Mouse (Mus musculus) lung, embryonic 16.5 days (tissue): ENCODE results near the gene Comtd1. TPM values are rescaled to one million over a fixed set of nuclear protein-coding genes. Genes with fewer than 3 reads are reported as not detected.

ENCODE experiments used
- ATAC-seq: fragments of 200-750 bp; cut with Nextera tagmentation; 2 replicates; pipeline ENCODE4 v1.8.0; 2017; ENCODE audit warnings: low read depth, mild to moderate bottlenecking, moderate library complexity
- H3K27ac ChIP-seq: fragments of 300-500 bp; sonication (generic); 2 replicates; pipeline ENCODE4 v1.5.1; 2014; ENCODE audit warnings: mild to moderate bottlenecking, control low read depth, low read length
- H3K27me3 ChIP-seq: fragments of 300-500 bp; sonication (generic); 2 replicates; pipeline ENCODE4 v1.6.1; 2014; ENCODE audit warnings: low read depth, low read length, mixed read lengths; ENCODE audit not compliant: control insufficient read depth, insufficient read depth
- H3K36me3 ChIP-seq: fragments of 300-500 bp; sonication (generic); 2 replicates; pipeline ENCODE4 v1.6.1; 2014; ENCODE audit warnings: low read length; ENCODE audit not compliant: control insufficient read depth, insufficient read depth
- H3K4me1 ChIP-seq: fragments of 300-500 bp; sonication (generic); replicated peaks from 2 replicates; pipeline ENCODE4 v1.6.1; 2014; ENCODE audit warnings: low read length, mixed read lengths; ENCODE audit not compliant: control insufficient read depth, insufficient read depth
- H3K4me2 ChIP-seq: fragments of 300-500 bp; sonication (generic); 2 replicates; pipeline ENCODE4 v1.6.1; 2014; ENCODE audit warnings: low read depth, low read length, control low read depth
- H3K4me3 ChIP-seq: fragments of 300-500 bp; sonication (generic); 2 replicates; pipeline ENCODE4 v1.5.1; 2014; ENCODE audit warnings: mild to moderate bottlenecking, low read length, control low read depth
- H3K9ac ChIP-seq: fragments of 300-500 bp; sonication (generic); 2 replicates; pipeline ENCODE4 v1.6.1; 2014; ENCODE audit warnings: low read length, control low read depth
- H3K9me3 ChIP-seq: fragments of 300-500 bp; sonication (generic); 2 replicates; pipeline ENCODE4 v1.6.1; 2016; ENCODE audit warnings: low read length; ENCODE audit not compliant: control insufficient read depth
- WGBS: fragments of 180-500 bp; shearing (Covaris S2); extraction: QIAGEN DNeasy Blood & Tissue Kit; methylation state at CpG from one replicate; pipeline ENCODE4 v1.1.7; 2014; 5-methylcytosine and 5-hydroxymethylcytosine counted together
- polyA plus RNA-seq: library from polyadenylated mRNA; unstranded; fragments of >200 nt; fragmentation: Nextera tagmentation; extraction: Ambion mirVana; gene quantifications from 2 replicates; pipeline ENCODE4 v1.2.1, GENCODE M21; 2015

The Comtd1 gene
- polyA plus RNA-seq, 1 experiment from 2014 or later, result 17.5 TPM

DNA sequence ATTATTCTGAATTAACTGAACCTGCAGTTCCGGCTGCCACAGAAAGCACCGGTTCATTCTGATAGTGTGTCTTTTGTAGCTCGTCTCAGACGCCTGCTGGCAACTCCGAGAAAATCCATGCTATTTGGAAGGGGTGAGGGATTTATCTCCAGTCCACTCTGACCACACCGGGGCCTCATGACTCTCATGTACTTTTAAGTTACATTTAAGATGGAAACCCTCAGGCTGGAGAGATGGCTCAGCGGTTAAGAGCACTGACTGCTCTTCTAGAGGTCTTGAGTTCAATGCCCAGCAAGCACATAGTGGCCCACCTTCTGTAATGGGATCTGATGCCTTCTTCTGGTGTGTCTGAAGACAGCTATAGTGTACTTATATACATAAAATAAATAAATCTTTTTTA lies 26.5 kb downstream of the Comtd1 start:
- no peaks in the 10 kb centered on the region for H3K36me3 ChIP-seq
- H3K9ac ChIP-seq, result no peak overlapping the region
- no peak overlapping the region for H3K4me3 ChIP-seq
- H3K27ac ChIP-seq, result peak overlapping the region; percentile 90; the same call in 1 of the 2 replicates
- 50% methylated on average over 7 of the region's 7 CpGs for WGBS
- H3K4me1 ChIP-seq, result peaks cover 32% of the 10 kb centered on the region
- H3K9me3 ChIP-seq, result no peaks in the 10 kb centered on the region
- no peak overlapping the region for H3K4me2 ChIP-seq
- H3K27me3 ChIP-seq, result no peaks in the 10 kb centered on the region
- no peak for ATAC-seq

DNA sequence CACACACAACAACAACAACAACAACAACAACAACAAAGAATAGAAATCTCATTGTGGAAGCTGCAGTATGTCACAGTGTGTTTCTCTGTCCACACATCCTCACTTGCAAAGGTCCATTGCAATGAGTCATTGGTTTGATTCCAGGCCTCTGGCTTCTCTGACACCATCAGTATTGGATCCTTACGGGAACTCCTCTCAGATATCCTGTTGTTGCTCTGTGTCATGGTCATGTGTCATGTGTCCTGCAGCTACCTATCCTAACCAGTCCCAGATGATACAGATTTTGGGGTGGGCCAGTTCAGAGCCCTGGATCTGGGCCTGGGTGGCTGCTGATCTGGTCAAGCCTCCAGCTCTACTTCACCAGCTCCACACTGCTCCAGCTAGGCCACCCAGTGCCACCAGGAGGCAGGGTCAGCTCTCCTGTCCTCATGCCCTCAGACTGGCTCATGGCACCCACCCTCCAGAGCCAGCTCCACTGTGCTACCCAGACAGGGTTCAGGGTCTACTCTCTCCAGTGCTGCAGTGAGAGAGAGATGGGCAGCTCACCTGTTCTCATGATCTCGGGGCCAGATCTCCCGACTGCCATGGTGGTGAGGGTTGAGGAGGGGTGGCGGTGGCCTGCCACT lies 27.8 kb downstream of the Comtd1 start:
- Histone ChIP-seq H3K36me3 (no peaks in the 10 kb centered on the region), H3K27me3 (no peaks in the 10 kb centered on the region), H3K9ac (no peak overlapping the region), H3K27ac (no peak overlapping the region), H3K4me2 (no peak overlapping the region), H3K4me3 (no peak overlapping the region), H3K9me3 (no peaks in the 10 kb centered on the region), H3K4me1 (peaks cover 27% of the 10 kb centered on the region)
- WGBS, result 88% methylated on average over 4 of the region's 4 CpGs
- no peak for ATAC-seq

- no peak for ATAC-seq
- Histone ChIP-seq H3K4me3 (no peak overlapping the region), H3K9ac (no peak overlapping the region), H3K4me2 (no peak overlapping the region), H3K9me3 (no peaks in the 10 kb centered on the region), H3K4me1 (0 out of 2 replicates have a peak, but pooled peaks cover 2% of the 10 kb centered on the region), H3K36me3 (no peaks in the 10 kb centered on the region), H3K27ac (no peak overlapping the region), H3K27me3 (no peaks in the 10 kb centered on the region)
- 38% methylated on average over 4 of the region's 4 CpGs for WGBS
Observed at GRCm38 (mm10) chr14:21817453-21817852, 31.3 kb downstream of the Comtd1 start.

GRCm38 (mm10) chr14:21816255-21816654 lies 32.5 kb downstream of the Comtd1 start:
- Histone ChIP-seq H3K4me2 (no peak overlapping the region), H3K9me3 (no peaks in the 10 kb centered on the region), H3K36me3 (no peaks in the 10 kb centered on the region), H3K27ac (no peak overlapping the region), H3K9ac (no peak overlapping the region), H3K4me3 (no peak overlapping the region), H3K27me3 (no peaks in the 10 kb centered on the region), H3K4me1 (0 out of 2 replicates have a peak, but pooled peaks cover 2% of the 10 kb centered on the region)
- 56% methylated on average over 3 of the region's 3 CpGs for WGBS
- no peak for ATAC-seq

DNA sequence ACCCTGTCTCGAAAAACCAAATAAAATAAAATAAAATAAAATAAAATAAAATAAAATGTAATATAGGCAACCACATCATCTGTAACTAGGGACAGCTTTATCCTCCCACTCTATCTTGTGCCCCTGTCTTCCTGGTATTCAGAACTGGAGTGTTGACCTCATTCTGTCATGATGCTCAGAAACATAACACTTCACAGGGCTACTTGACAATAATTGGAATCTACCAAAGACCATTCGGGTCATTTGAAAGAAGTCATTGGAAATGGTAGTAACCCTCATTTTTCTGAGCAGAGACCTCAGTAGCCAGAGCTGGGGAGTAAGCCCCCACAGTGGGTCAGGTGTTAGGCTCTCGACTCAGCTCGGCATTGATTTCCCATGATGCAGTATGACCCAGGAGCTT lies 34.2 kb downstream of the Comtd1 start:
- H3K27ac ChIP-seq, result no peak overlapping the region
- 92% methylated on average over 4 of the region's 4 CpGs for WGBS

DNA sequence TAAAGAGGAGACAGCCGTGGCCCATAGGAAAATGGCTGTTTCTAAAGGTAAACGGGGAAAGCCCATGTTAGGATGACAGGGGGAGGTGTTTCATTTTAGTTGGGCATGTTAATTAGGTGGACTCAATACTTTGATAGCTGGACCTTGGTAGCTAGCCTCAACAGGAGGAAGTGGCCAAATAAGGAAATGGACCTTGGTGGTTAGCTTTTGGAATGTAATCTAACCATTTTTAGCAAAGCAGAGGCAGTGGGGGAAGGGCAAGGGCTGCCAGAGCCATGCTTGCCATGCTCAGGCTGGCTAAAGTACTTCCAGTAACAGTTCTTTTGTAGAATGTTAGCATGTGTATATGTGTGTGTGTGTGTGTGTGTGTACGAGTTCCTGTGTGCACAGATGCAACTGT lies 34.9 kb downstream of the Comtd1 start:
- Histone ChIP-seq H3K36me3 (no peaks in the 10 kb centered on the region), H3K27me3 (no peaks in the 10 kb centered on the region), H3K4me3 (no peak overlapping the region), H3K4me2 (no peak overlapping the region), H3K4me1 (0 out of 2 replicates have a peak, but pooled peaks cover 2% of the 10 kb centered on the region), H3K9me3 (no peaks in the 10 kb centered on the region), H3K27ac (no peak overlapping the region), H3K9ac (no peak overlapping the region)
- 61% methylated on average over 3 of the region's 3 CpGs for WGBS
- ATAC-seq, result no peak

More for the DNA sequence above, 34.2 kb downstream of the Comtd1 start:
- no peak overlapping the region for H3K4me2 ChIP-seq
- H3K4me1 ChIP-seq, result 0 out of 2 replicates have a peak, but pooled peaks cover 2% of the 10 kb centered on the region
- no peaks in the 10 kb centered on the region for H3K9me3 ChIP-seq
- H3K27me3 ChIP-seq, result no peaks in the 10 kb centered on the region
- no peaks in the 10 kb centered on the region for H3K36me3 ChIP-seq
- no peak overlapping the region for H3K4me3 ChIP-seq
- H3K9ac ChIP-seq, result no peak overlapping the region
- no peak for ATAC-seq

DNA sequence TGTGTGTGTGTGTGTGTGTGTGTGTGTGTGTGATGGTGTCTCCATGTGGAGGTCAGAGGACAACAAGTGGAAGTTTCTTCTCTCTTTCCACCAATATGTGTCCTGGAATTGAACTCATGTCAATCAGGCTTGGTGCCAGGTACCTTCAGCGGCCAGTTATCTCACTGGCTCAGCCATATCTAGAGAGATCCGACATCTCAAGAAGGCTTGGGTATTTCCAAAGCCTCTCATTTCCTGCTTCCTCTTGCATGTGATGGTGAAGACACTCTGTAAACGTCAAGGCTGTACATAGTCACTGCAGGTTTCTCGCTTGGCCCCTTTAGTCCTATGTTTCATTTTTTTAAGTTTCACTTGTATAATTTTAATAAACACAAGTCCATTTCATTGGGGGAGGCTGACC lies 35.6 kb downstream of the Comtd1 start:
- no peak for ATAC-seq
- Histone ChIP-seq H3K9ac (no peak overlapping the region), H3K9me3 (no peaks in the 10 kb centered on the region), H3K4me3 (no peak overlapping the region), H3K4me1 (0 out of 2 replicates have a peak, but pooled peaks cover 2% of the 10 kb centered on the region), H3K4me2 (no peak overlapping the region), H3K36me3 (no peaks in the 10 kb centered on the region), H3K27ac (no peak overlapping the region), H3K27me3 (no peaks in the 10 kb centered on the region)
- WGBS, result 48% methylated on average over 4 of the region's 4 CpGs

- no peak overlapping the region for H3K27ac ChIP-seq
- H3K27me3 ChIP-seq, result no peaks in the 10 kb centered on the region
- no peak overlapping the region for H3K4me3 ChIP-seq
- no peaks in the 10 kb centered on the region for H3K9me3 ChIP-seq
- ATAC-seq, result peak; percentile 58; the same call in 1 of the 2 replicates
- no peak overlapping the region for H3K4me2 ChIP-seq
- H3K36me3 ChIP-seq, result no peaks in the 10 kb centered on the region
- no peak overlapping the region for H3K9ac ChIP-seq
- 23% methylated on average over 14 of the region's 14 CpGs for WGBS
- 0 out of 2 replicates have a peak, but pooled peaks cover 1% of the 10 kb centered on the region for H3K4me1 ChIP-seq
Observed at GRCm38 (mm10) chr14:21812590-21813162, 36.1 kb downstream of the Comtd1 start.

DNA sequence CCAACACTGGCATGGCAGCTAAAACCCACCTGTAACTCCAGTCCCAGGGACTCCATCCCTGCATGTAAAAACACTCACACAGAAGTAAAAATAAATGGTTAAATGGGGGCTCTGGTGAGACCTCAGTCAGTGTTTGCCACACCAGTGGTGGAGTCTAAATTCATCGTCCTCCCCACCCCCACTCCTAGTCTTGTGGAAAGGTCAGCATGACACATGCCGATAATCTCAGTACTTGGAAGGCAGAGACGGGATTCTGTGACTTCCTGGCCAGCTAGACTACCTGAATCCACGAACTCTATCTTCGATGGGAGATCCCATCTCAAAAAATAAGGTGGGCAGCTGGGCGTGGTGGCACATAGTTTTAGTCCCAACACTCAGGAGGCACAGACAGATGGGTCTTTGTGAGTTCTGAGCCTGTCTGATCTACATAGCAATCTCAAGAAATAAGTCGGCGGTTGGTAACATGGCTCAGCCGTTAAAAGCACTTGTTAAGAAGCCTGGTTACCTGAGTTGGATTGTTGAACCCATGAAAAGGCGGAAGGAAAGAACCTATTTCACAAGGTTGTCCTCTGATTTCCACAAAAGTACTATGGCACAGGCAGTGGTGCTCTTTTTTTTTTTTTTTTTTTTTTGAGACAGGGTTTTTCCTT lies 36.9 kb downstream of the Comtd1 start:
- 78% methylated on average over 10 of the region's 10 CpGs for WGBS
- no peaks in the 10 kb centered on the region for H3K9me3 ChIP-seq
- no peak for ATAC-seq

More for the DNA sequence above, 36.9 kb downstream of the Comtd1 start:
- Histone ChIP-seq H3K4me3 (no peak overlapping the region), H3K27me3 (no peaks in the 10 kb centered on the region), H3K27ac (no peak overlapping the region), H3K4me1 (no peaks in the 10 kb centered on the region), H3K36me3 (no peaks in the 10 kb centered on the region), H3K4me2 (no peak overlapping the region), H3K9ac (no peak overlapping the region)
